Mouse (Mus musculus) neural tube, postnatal 0 days (tissue): ENCODE results near the gene Ticam1. TPM values are rescaled to one million over a fixed set of nuclear protein-coding genes. Genes with fewer than 3 reads are reported as not detected.

Experiments
- microRNA counts: library from miRNA; unstranded; fragments of <30 nt; microRNA quantifications from one replicate; lab custom pipeline; 2015
- microRNA-seq: library from miRNA; unstranded; fragments of <30 nt; microRNA quantifications from one replicate; pipeline ENCODE4, GENCODE M21; 2016
- polyA plus RNA-seq: library from polyadenylated mRNA; unstranded; fragments of >200 nt; fragmentation: Nextera tagmentation; extraction: Ambion mirVana; gene quantifications from 2 replicates; pipeline ENCODE4 v1.2.1, GENCODE M21; 2015

Gene Ticam1
- 1.3 and 1.8 TPM in 2 replicates for polyA plus RNA-seq

GRCm38 (mm10) chr17:56276643-56277566 is at the start of gene Ticam1:
Gene Ticam1, minus strand, starts transcription at chr17:56276786.

GRCm38 (mm10) chr17:56325450-56326152 is 49.0 kb upstream of the Ticam1 start, which contains the start of gene Kdm4b:
Gene Kdm4b, plus strand, starts transcription at chr17:56326062.

GRCm38 (mm10) chr17:56303160-56303846 is 26.7 kb upstream of the Ticam1 start, which contains the start of gene Uhrf1:
Gene Uhrf1, plus strand, starts transcription at chr17:56303321.

GRCm38 (mm10) chr17:56300186-56300585 is 23.6 kb upstream of the Ticam1 start, which contains the start of gene Arrdc5:
Gene Arrdc5, minus strand, starts transcription at chr17:56300286.

GRCm38 (mm10) chr17:56292531-56293222 is 16.1 kb upstream of the Ticam1 start, which contains the start of gene Plin3:
Gene Plin3, minus strand, starts transcription at chr17:56292873.

GRCm38 (mm10) chr17:56256239-56256881 is 20.2 kb downstream of the Ticam1 start, which contains the start of gene Fem1a:
Gene Fem1a, plus strand, starts transcription at chr17:56256810.

MicroRNA genes within 50 kb of the gene (microRNA counts, 519-probe panel; counts per million panel counts)
- microRNA mmu-miR-7b (lab: Ali Mortazavi, UCI): 40.5 counts per million

Small RNA genes within 50 kb of the gene (microRNA-seq; reads per million reads assigned to microRNA genes)
- gene Mir7b: 1,565 reads per million, percentile 79 among the genes with 10 or more reads in this experiment

Other genes starting within 250 kb of the Ticam1 start
- 80.6 and 84.8 TPM in 2 replicates for gene Sh3gl1, start 240.2 kb downstream of the Ticam1 start, polyA plus RNA-seq
- gene Chaf1a, start 236.3 kb downstream of the Ticam1 start, polyA plus RNA-seq: 2.8 and 3.3 TPM in 2 replicates
- gene Ubxn6, start 201.8 kb downstream of the Ticam1 start, polyA plus RNA-seq: 64.8 and 72.3 TPM in 2 replicates
- gene Hdgfl2, start 197.2 kb downstream of the Ticam1 start, polyA plus RNA-seq: 97.5 and 111 TPM in 2 replicates
- gene Plin4, start 167.0 kb downstream of the Ticam1 start, polyA plus RNA-seq: 0.09 and 0.15 TPM in 2 replicates
- gene Plin5, start 159.2 kb downstream of the Ticam1 start, polyA plus RNA-seq: 3.1 and 3.5 TPM in 2 replicates
- 0.37 and 1.8 TPM in 2 replicates for gene Lrg1, start 154.8 kb downstream of the Ticam1 start, polyA plus RNA-seq
- 17.3 and 18.0 TPM in 2 replicates for gene Sema6b, start 136.4 kb downstream of the Ticam1 start, polyA plus RNA-seq
- 7.9 and 9.2 TPM in 2 replicates for gene Tnfaip8l1, start 114.3 kb downstream of the Ticam1 start, polyA plus RNA-seq
- gene Mydgf, start 92.9 kb downstream of the Ticam1 start, polyA plus RNA-seq: 92.3 and 100 TPM in 2 replicates
- 18.7 and 21.4 TPM in 2 replicates for gene Dpp9, start 57.9 kb downstream of the Ticam1 start, polyA plus RNA-seq
- 14.0 and 16.3 TPM in 2 replicates for gene Fem1a, start 20.0 kb downstream of the Ticam1 start, polyA plus RNA-seq
- gene Plin3, start 16.1 kb upstream of the Ticam1 start, polyA plus RNA-seq: 16.5 and 18.8 TPM in 2 replicates
- not detected in 2 replicates for gene Arrdc5, start 23.5 kb upstream of the Ticam1 start, polyA plus RNA-seq
- 6.1 and 7.9 TPM in 2 replicates for gene Uhrf1, start 26.5 kb upstream of the Ticam1 start, polyA plus RNA-seq
- gene Kdm4b, start 49.3 kb upstream of the Ticam1 start, polyA plus RNA-seq: 37.5 and 43.7 TPM in 2 replicates
- 159 and 196 TPM in 2 replicates for gene Ptprs, start 199.7 kb upstream of the Ticam1 start, polyA plus RNA-seq
- not detected in 2 replicates for gene Znrf4, start 235.6 kb upstream of the Ticam1 start, polyA plus RNA-seq